Mouse (Mus musculus): ENCODE data around the gene Cma2. TPM values are rescaled to one million over a fixed set of nuclear protein-coding genes. Genes with fewer than 3 reads are reported as not detected.
A peak's percentile ranks its signal among the peaks of the same experiment; 100 is the strongest.

The Cma2 gene
- polyA plus RNA-seq (2016; fragmentation: Nextera tagmentation; extraction: Ambion mirVana), result not detected in 2 replicates

- Histone ChIP-seq H3K4me2 (no peak within 1 kb of the TSS), H3K27me3 (replicated peaks) (no peaks in the 10 kb centered on the region), H3K36me3 (no peaks in the 10 kb centered on the region), H3K9me3 (replicated peaks) (no peaks in the 10 kb centered on the region), H3K9ac (no peak within 1 kb of the TSS), H3K4me1 (replicated peaks) (peaks cover 18% of the 10 kb centered on the region), H3K27ac (ENCODE audit: poor library complexity, severe bottlenecking) (no peak within 1 kb of the TSS), H3K4me3 (no peak within 1 kb of the TSS)
- WGBS, result 70% methylated on average over 6 of the region's 6 CpGs
- no peak for ATAC-seq (ENCODE audit: insufficient number of reproducible peaks, low FRiP score)
Measured at GRCm38 (mm10) chr14:55950346-55951030, at the start of gene Cma2. Gene Cma2 (plus strand): TSS chr14:55950980.

DNA sequence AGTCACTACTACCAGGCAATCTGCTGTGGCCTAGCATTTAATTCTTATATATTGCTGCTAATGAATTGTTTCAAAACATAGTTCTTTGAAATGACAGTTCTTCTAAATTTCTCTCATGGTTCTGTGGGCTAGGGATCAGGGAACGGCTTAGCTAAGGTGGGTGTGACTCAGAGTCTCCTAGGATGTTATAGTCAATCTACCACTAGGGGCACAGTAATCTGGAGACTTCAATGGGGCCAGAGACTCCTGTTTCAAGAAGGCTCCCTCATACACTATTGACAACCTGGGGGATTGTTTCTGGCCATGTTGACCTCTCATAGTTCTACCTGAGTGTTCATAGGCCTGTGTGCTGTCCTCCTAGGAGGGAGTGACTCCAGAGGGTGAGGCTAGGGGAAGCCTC is 45.3 kb upstream of the Cma2 start:
- H3K27ac ChIP-seq (ENCODE audit: poor library complexity, severe bottlenecking), result no peak overlapping the region
- H3K4me2 ChIP-seq, result no peak overlapping the region
- no peak overlapping the region for H3K9ac ChIP-seq
- H3K9me3 ChIP-seq (replicated peaks), result no peaks in the 10 kb centered on the region
- H3K4me1 ChIP-seq (replicated peaks), result peaks cover 6% of the 10 kb centered on the region; the same call in 1 of the 2 replicates
- no peak overlapping the region for H3K4me3 ChIP-seq
- H3K36me3 ChIP-seq, result no peaks in the 10 kb centered on the region
- no peak for ATAC-seq (ENCODE audit: insufficient number of reproducible peaks, low FRiP score)
- no peaks in the 10 kb centered on the region for H3K27me3 ChIP-seq (replicated peaks)
- WGBS, result 14% methylated on average over 1 of the region's 1 CpGs

DNA sequence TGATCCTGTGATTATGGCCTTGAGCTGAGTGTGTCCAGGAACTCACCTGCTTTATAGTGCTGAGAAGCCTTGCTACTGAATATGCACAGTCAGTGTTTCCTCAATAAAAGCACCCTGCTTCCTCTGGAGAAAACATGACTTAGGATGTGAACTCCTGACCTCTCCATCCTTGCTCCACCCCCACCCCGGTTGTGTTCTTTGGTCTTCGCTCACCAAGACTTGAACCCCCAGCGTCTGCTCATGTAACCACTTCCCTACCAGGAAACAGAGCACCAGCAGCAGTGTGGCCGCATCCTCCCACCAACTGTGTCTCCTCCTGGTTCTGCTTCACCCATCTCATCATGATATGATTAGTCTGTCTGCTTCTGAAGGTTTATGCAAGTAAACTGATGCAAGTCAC is 37.4 kb upstream of the Cma2 start:
- 52% methylated on average over 4 of the region's 4 CpGs for WGBS
- no peak for ATAC-seq (ENCODE audit: insufficient number of reproducible peaks, low FRiP score)
- H3K27me3 ChIP-seq (replicated peaks), result no peaks in the 10 kb centered on the region
- H3K9ac ChIP-seq, result no peak overlapping the region
- no peak overlapping the region for H3K27ac ChIP-seq (ENCODE audit: poor library complexity, severe bottlenecking)
- H3K9me3 ChIP-seq (replicated peaks), result peaks cover 3% of the 10 kb centered on the region; the same call in 1 of the 2 replicates
- H3K36me3 ChIP-seq, result no peaks in the 10 kb centered on the region
- H3K4me2 ChIP-seq, result no peak overlapping the region
- no peak overlapping the region for H3K4me3 ChIP-seq
- no peaks in the 10 kb centered on the region for H3K4me1 ChIP-seq (replicated peaks)

GRCm38 (mm10) chr14:55918240-55919082 is 32.3 kb upstream of the Cma2 start:
- H3K27me3 ChIP-seq (replicated peaks), result no peaks in the 10 kb centered on the region
- 36% methylated on average over 14 of the region's 14 CpGs for WGBS
- H3K9me3 ChIP-seq (replicated peaks), result peaks cover 3% of the 10 kb centered on the region; the same call in 1 of the 2 replicates
- no peak for ATAC-seq (ENCODE audit: insufficient number of reproducible peaks, low FRiP score)
- no peaks in the 10 kb centered on the region for H3K36me3 ChIP-seq
- no peak overlapping the region for H3K27ac ChIP-seq (ENCODE audit: poor library complexity, severe bottlenecking)
- H3K9ac ChIP-seq, result peak overlapping the region; percentile 66
- H3K4me1 ChIP-seq (replicated peaks), result peaks cover 8% of the 10 kb centered on the region
- H3K4me2 ChIP-seq, result no peak overlapping the region; the same call in 1 of the 2 replicates
- H3K4me3 ChIP-seq, result no peak overlapping the region

DNA sequence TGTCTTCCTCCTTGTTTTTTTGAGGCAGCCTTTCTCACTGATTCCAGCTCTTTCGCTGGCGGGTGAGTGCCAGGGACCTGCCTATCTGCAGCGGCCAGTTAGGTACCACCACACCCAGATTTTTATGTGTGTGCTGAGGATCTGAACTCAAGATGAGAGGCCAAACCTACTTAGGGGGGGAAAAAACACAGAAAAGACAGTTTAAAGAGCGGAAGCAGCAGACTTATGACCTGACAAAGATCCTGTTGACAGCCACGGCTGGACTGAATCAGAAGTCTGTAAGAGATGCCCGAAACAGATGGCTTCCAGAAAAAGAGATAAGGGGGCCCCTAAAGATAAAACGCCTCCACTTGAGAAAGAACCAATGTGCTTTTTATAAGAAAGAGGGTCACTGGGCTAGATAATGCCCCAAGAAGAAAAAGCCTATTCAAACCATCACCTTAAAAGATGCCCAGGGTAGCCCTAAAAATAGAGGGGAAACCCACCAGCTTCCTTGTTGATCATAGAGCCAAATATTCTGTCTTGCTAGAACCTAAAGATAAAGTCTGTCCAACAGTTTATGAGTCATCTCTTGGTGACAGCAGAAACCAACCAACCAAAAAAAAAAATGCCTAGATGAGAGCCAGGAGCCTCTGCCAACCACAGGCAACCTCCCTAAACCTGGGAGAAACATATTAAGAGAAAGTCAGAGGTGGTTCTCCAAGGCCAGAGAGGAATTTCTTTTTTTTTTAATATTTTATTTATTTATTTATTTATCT is 28.1 kb upstream of the Cma2 start:
- no peak; the same call in 1 of the 2 replicates for ATAC-seq (ENCODE audit: insufficient number of reproducible peaks, low FRiP score)
- no peaks in the 10 kb centered on the region for H3K36me3 ChIP-seq
- H3K4me2 ChIP-seq, result 0 out of 2 replicates have a peak overlapping the region, but pooled peaks have one; percentile 20
- no peaks in the 10 kb centered on the region for H3K27me3 ChIP-seq (replicated peaks)
- H3K9me3 ChIP-seq (replicated peaks), result no peaks in the 10 kb centered on the region
- H3K27ac ChIP-seq (ENCODE audit: poor library complexity, severe bottlenecking), result peak overlapping the region; percentile 23; the same call in 1 of the 2 replicates
- WGBS, result 12% methylated on average over 7 of the region's 7 CpGs
- no peak overlapping the region for H3K4me3 ChIP-seq
- peak overlapping the region; percentile 39; the same call in 1 of the 2 replicates for H3K9ac ChIP-seq
- H3K4me1 ChIP-seq (replicated peaks), result peaks cover 8% of the 10 kb centered on the region

- no peak overlapping the region for H3K4me2 ChIP-seq
- 0 out of 2 replicates have a peak, but pooled peaks cover 6% of the 10 kb centered on the region for H3K9me3 ChIP-seq (replicated peaks)
- 75% methylated on average over 4 of the region's 4 CpGs for WGBS
Measured at GRCm38 (mm10) chr14:55926847-55927246, 23.9 kb upstream of the Cma2 start.

DNA sequence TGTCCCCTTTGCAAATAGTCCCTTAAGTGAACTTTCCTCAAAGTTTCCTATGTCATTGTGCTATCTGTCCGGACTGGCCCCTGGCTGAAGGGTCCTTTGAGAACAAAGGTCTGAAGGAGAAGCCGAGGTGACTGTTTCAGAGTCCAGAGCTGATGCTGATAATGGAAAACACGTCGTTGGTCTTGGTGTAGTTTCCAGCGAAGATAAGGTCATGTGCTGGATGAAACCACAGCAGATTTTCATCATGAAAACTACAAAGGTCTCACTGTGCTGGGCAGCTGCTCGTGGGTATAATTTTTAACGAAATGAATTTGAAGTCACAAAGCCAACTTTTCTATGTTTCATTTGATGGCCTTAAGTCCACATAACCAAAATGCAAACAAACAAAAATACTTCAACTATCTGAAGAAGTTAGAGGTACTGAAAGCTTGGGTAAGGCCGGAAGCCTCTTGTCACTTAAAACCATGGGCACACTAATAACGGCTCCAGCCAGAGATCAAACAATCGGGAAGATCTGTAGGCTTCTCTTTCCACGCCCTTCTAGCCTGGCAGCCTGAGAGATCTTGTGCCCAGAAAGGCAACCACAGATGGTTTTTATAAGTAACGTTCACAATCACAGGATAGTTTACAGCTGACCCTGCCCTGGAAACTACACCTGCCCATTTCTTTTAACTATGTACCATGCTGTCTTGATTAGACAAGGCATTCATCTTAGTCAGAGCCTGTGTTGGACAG is 21.4 kb upstream of the Cma2 start:
- Histone ChIP-seq H3K27me3 (replicated peaks) (no peaks in the 10 kb centered on the region), H3K4me1 (replicated peaks) (0 out of 2 replicates have a peak, but pooled peaks cover 6% of the 10 kb centered on the region), H3K9ac (no peak overlapping the region), H3K36me3 (no peaks in the 10 kb centered on the region), H3K4me2 (no peak overlapping the region), H3K9me3 (replicated peaks) (0 out of 2 replicates have a peak, but pooled peaks cover 6% of the 10 kb centered on the region), H3K4me3 (no peak overlapping the region), H3K27ac (ENCODE audit: poor library complexity, severe bottlenecking) (no peak overlapping the region)
- WGBS, result 43% methylated on average over 12 of the region's 12 CpGs
- no peak for ATAC-seq (ENCODE audit: insufficient number of reproducible peaks, low FRiP score)

More at GRCm38 (mm10) chr14:55926847-55927246, 23.9 kb upstream of the Cma2 start:
- Histone ChIP-seq H3K27me3 (replicated peaks) (no peaks in the 10 kb centered on the region), H3K4me1 (replicated peaks) (peaks cover 14% of the 10 kb centered on the region), H3K4me3 (no peak overlapping the region), H3K27ac (ENCODE audit: poor library complexity, severe bottlenecking) (no peak overlapping the region), H3K36me3 (no peaks in the 10 kb centered on the region), H3K9ac (no peak overlapping the region)
- ATAC-seq (ENCODE audit: insufficient number of reproducible peaks, low FRiP score), result no peak

DNA sequence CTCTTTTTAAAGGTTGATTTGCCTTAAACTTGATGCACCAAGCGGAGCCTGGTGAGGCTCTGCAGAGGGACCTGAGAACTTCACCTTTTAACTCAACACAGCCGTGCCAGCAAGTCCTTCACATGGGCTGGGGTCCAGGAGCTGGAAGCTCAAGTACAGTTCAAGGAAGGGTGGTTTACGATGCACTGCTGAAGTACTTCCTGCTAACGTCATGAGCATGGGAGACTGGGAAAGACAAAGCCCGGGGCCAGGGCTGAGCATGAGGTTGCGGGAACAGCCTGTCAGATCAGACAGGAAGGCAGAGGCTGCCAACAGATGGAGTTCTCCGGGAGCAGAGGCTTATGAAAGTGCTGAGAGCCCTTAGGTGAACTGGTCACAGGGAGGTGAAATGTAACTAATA is 17.2 kb upstream of the Cma2 start:
- Histone ChIP-seq H3K9me3 (replicated peaks) (0 out of 2 replicates have a peak, but pooled peaks cover 6% of the 10 kb centered on the region), H3K4me2 (no peak overlapping the region), H3K27ac (ENCODE audit: poor library complexity, severe bottlenecking) (no peak overlapping the region), H3K36me3 (no peaks in the 10 kb centered on the region), H3K4me1 (replicated peaks) (0 out of 2 replicates have a peak, but pooled peaks cover 6% of the 10 kb centered on the region), H3K4me3 (no peak overlapping the region), H3K9ac (no peak overlapping the region), H3K27me3 (replicated peaks) (no peaks in the 10 kb centered on the region)
- ATAC-seq (ENCODE audit: insufficient number of reproducible peaks, low FRiP score), result peak; percentile 53
- WGBS, result 29% methylated on average over 7 of the region's 7 CpGs

DNA sequence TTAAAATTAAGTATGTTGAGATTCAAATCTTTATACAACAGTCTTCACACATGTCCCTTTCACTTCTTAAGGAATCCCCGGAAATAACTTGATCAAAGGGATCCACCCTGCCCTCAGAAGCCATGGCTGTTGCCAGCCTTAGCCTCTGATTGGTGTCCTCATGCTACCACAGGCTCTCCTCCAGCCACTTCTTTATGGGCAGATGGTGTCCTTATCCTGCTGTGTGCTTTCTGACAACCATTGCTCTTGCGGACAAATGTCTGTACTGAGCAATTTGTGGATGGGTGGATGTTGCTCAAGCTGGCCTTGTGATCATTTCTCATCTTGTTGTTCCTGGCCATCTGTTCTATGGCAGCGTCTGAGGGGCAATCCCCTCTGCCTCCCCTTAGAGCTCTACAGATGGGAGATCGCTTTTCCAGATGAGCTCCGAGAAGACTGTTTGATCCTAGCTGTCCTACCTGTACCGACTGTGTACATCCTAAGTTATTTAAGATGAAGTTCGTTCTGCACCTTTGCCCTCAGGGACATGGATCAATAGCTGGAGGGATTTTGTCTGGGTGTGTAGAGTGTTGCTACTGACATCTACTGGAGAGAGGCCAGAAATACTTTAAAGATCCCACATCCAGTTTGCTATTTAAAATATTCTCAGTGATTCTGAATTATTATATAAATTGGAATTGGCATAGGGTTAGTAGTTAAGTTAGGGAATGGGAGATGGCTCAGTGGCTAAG is 10.5 kb upstream of the Cma2 start:
- Histone ChIP-seq H3K27me3 (replicated peaks) (no peaks in the 10 kb centered on the region), H3K9ac (no peak overlapping the region)
- no peak for ATAC-seq (ENCODE audit: insufficient number of reproducible peaks, low FRiP score)

DNA sequence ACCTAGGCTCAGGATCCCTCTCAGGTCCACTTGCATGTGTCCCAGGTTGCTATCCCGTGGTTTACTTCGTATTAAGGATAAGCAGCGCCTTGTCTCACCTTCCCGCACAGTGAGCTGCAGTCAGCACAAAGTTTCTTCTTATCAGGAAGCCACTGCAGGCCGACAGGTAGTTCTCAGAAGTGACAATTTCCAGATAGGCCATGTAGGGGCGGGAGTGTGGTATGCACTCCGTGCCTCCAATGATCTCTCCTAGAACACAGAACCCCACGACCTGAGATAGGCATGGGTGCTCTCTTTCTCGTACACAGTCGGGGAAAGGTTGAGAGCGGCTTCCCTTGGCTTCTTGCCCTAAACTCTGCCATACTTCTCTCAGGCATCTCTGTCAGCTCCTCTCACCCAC is 7.2 kb upstream of the Cma2 start:
- Histone ChIP-seq H3K9me3 (replicated peaks) (no peaks in the 10 kb centered on the region), H3K4me1 (replicated peaks) (peaks cover 30% of the 10 kb centered on the region), H3K27me3 (replicated peaks) (no peaks in the 10 kb centered on the region), H3K4me2 (no peak overlapping the region), H3K4me3 (no peak overlapping the region), H3K27ac (ENCODE audit: poor library complexity, severe bottlenecking) (no peak overlapping the region), H3K36me3 (no peaks in the 10 kb centered on the region), H3K9ac (no peak overlapping the region)
- WGBS, result 34% methylated on average over 11 of the region's 11 CpGs
- ATAC-seq (ENCODE audit: insufficient number of reproducible peaks, low FRiP score), result no peak

More for the DNA sequence above, 10.5 kb upstream of the Cma2 start:
- WGBS, result 44% methylated on average over 7 of the region's 7 CpGs
- no peaks in the 10 kb centered on the region for H3K36me3 ChIP-seq
- no peak overlapping the region for H3K4me2 ChIP-seq
- no peaks in the 10 kb centered on the region for H3K9me3 ChIP-seq (replicated peaks)
- no peak overlapping the region for H3K4me3 ChIP-seq
- no peak overlapping the region for H3K27ac ChIP-seq (ENCODE audit: poor library complexity, severe bottlenecking)
- peaks cover 12% of the 10 kb centered on the region for H3K4me1 ChIP-seq (replicated peaks)

Data from heart, embryonic 12.5 days (tissue).